Mouse (Mus musculus): ENCODE results near the gene Gnpat. TPM values are rescaled to one million over a fixed set of nuclear protein-coding genes. Genes with fewer than 3 reads are reported as not detected.

Gene Gnpat
- total and polyA plus RNA-seq, 3 experiments, result 62.3 to 91.5 (median 89.1) TPM

DNA sequence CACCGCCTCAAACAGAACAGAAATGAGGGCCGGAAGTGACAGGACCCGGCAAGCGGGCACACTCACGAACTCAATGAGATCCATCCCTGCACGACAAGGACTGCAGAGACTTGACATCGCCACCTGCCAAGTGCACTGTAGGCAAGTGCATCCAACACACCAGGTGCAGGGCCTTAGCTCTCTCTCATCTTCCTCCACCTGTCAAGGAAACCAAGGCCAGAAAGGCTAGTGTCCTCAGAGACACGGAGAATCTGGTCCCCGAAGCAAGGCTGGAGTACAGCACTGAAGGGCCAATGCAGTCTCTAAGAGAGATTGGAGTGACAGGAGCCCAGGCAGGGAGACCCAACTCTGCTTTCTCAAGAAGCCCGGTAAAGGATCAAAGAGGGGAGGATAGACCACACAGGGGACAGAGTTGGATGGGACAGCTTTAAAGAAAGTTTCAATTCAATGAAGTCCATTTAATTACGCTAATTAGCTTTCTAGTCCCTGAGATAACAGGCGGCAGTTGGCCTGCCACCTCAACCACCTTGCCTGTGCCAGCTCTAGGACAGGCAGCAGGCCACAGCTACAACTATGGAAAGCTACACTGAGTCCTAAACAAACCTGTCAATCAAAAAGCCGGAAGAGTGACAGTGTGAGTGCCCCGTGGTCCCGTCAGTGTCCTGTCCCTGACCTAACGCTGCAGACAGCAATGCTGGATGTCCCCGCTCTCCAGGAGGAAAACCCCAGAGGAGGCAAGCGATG is 55.1 kb downstream of the Gnpat start:
- H3K27me3 ChIP-seq (replicated peaks), result no peaks in the 10 kb centered on the region
- H3K4me2 ChIP-seq (ENCODE audit: insufficient read depth, low read depth, poor library complexity, severe bottlenecking), result no peak overlapping the region
- H3K9ac ChIP-seq (ENCODE audit: insufficient read depth, low read depth), result no peak overlapping the region
- H3K36me3 ChIP-seq (replicated peaks in 1 of 2; ENCODE audit: control insufficient read depth in 1 of 2, insufficient read depth in 1 of 2, low read length in 1 of 2), result peaks cover 5 to 60% of the 10 kb centered on the region in 2 experiments
- in situ Hi-C loops (cut with MboI; ENCODE audit: low pct_ligation_motif_present, low pct_unique_long_range_greater_than_20kb, low sequenced_read_pairs) (no loop called here), dilution Hi-C loops (cut with MboI; ENCODE audit: extremely low pct_ligation_motif_present, extremely low pct_unique_long_range_greater_than_20kb, low sequenced_read_pairs) (no loop called here)
- H3K4me1 ChIP-seq (ENCODE audit: control insufficient read depth in 1 of 2, insufficient read depth in 2 of 2), result peaks cover 0 to 27% of the 10 kb centered on the region in 2 experiments; a peak in 2 of 4 replicates
- peaks cover 4% of the 10 kb centered on the region for H3K9me3 ChIP-seq (replicated peaks; ENCODE audit: low read length)
- TF ChIP-seq RCOR1 (conservative IDR thresholded peaks at IDR 0.05; ENCODE audit: low read depth, low read length), result no peak
- no peak for TF ChIP-seq ZKSCAN1 (IDR thresholded peaks at IDR 0.05; ENCODE audit: borderline replicate concordance, low read depth, low read length)
- TF ChIP-seq CHD2 (IDR thresholded peaks at IDR 0.05; ENCODE audit: low read length), result no peak
- no peak for TF ChIP-seq MYC (IDR thresholded peaks at IDR 0.05; ENCODE audit: low read depth, low read length)
- no peak overlapping the region for H3K4me3 ChIP-seq (replicated peaks in 1 of 3; ENCODE audit: low read depth in 2 of 3, low read length in 2 of 3, poor library complexity in 1 of 3)
- H3K27ac ChIP-seq (ENCODE audit: insufficient read depth, low read depth), result no peak overlapping the region
- H3K79me2 ChIP-seq (replicated peaks; ENCODE audit: control insufficient read depth, extremely low read depth, insufficient read depth, poor library complexity, severe bottlenecking), result no peaks in the 10 kb centered on the region
- DNase-seq (ENCODE audit: extremely low read depth), result no peak

DNA sequence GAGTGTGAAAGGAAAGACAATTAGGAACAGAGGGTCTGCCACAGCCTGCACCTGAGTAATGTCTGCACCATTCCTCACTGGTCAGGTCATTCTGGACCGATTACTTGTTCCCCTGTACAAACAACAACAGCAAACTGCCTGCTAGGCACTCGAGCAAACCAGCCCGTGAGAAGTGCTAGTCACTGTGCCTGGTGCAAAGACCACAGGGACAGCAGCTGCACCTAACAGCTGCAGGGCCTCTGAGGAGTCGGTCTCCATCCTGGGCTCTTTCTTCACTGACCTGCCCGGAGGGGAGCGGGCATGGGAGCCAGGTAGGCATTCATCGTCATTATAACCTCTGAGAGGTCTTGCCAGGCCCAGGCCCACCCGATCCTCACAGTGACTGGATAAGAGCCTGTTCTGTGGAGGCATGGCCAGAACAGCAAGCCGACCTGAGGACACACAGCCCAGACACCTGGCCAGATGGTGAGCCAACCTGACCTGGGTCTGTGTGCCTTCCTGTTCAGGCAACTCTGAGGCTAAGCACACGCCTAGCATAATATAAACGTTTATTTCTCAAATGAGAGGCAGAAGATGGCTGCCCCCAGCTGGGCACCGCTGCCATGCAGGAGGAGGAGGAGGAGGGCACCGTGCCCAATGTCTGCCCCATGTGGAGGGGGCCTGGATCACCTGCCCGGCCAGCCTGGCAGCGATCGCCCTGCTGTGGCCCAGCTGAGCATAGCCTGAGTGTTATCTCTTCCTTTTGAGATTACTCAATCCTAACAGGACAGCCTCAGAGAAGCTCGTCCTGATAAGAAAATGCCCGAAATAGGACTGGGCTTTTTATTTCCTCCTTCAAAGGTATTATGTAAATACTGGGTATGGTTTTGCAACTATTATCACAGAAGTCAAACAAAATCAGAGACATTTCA is 58.8 kb downstream of the Gnpat start:
- in situ Hi-C loops (cut with MboI; ENCODE audit: low pct_ligation_motif_present, low pct_unique_long_range_greater_than_20kb, low sequenced_read_pairs), result no loop called here
- no peak overlapping the region for H3K4me3 ChIP-seq (replicated peaks in 1 of 3; ENCODE audit: low read depth in 2 of 3, low read length in 2 of 3, poor library complexity in 1 of 3)
- DNase-seq (ENCODE audit: extremely low read depth), result no peak

More for the DNA sequence above, 58.8 kb downstream of the Gnpat start:
- peaks cover 0 to 28% of the 10 kb centered on the region in 2 experiments; a peak in 2 of 4 replicates for H3K4me1 ChIP-seq (ENCODE audit: control insufficient read depth in 1 of 2, insufficient read depth in 2 of 2)
- H3K36me3 ChIP-seq (replicated peaks in 1 of 2; ENCODE audit: control insufficient read depth in 1 of 2, insufficient read depth in 1 of 2, low read length in 1 of 2), result peaks cover 0 to 51% of the 10 kb centered on the region in 2 experiments
- no peak for TF ChIP-seq ZMIZ1 (IDR thresholded peaks at IDR 0.05; ENCODE audit: low read depth, low read length)
- no peak for TF ChIP-seq ELF1 (IDR thresholded peaks at IDR 0.05; ENCODE audit: low read depth, low read length)
- TF ChIP-seq JUN (IDR thresholded peaks at IDR 0.05; ENCODE audit: insufficient read depth, low read depth, low read length), result no peak
- TF ChIP-seq USF2 (conservative IDR thresholded peaks at IDR 0.05; ENCODE audit: low read depth, low read length), result no peak
- no peak for TF ChIP-seq POLR2A (IDR thresholded peaks at IDR 0.05; ENCODE audit: low read depth, low read length)
- no peak for TF ChIP-seq EP300 (IDR thresholded peaks at IDR 0.05; ENCODE audit: low read length)
- TF ChIP-seq SMC3 (IDR thresholded peaks at IDR 0.05; ENCODE audit: low read depth, low read length), result no peak
- no peak for TF ChIP-seq ZKSCAN1 (IDR thresholded peaks at IDR 0.05; ENCODE audit: borderline replicate concordance, low read depth, low read length)
- no peak for TF ChIP-seq JUND (conservative IDR thresholded peaks at IDR 0.05; ENCODE audit: low read depth, low read length)
- no peak for TF ChIP-seq GABPA (IDR thresholded peaks at IDR 0.05; ENCODE audit: insufficient replicate concordance, low read depth, low read length)
- no peak for TF ChIP-seq MYC (IDR thresholded peaks at IDR 0.05; ENCODE audit: low read depth, low read length)
- no peak for TF ChIP-seq MXI1 (IDR thresholded peaks at IDR 0.05; ENCODE audit: low read depth, low read length)
- no peak for TF ChIP-seq CHD2 (IDR thresholded peaks at IDR 0.05; ENCODE audit: low read length)
- TF ChIP-seq POLR2AphosphoS2 (IDR thresholded peaks at IDR 0.05; ENCODE audit: low read depth, low read length), result no peak
- TF ChIP-seq TCF12 (IDR thresholded peaks at IDR 0.05; ENCODE audit: low read depth, low read length), result no peak
- H3K9me3 ChIP-seq (replicated peaks; ENCODE audit: low read length), result no peaks in the 10 kb centered on the region
- no peak overlapping the region for H3K4me2 ChIP-seq (ENCODE audit: insufficient read depth, low read depth, poor library complexity, severe bottlenecking)
- no peak overlapping the region for H3K27ac ChIP-seq (ENCODE audit: insufficient read depth, low read depth)
- no peak overlapping the region for H3K9ac ChIP-seq (ENCODE audit: insufficient read depth, low read depth)
- no peaks in the 10 kb centered on the region for H3K79me2 ChIP-seq (replicated peaks; ENCODE audit: control insufficient read depth, extremely low read depth, insufficient read depth, poor library complexity, severe bottlenecking)
- no peaks in the 10 kb centered on the region for H3K27me3 ChIP-seq (replicated peaks)
- dilution Hi-C loops (cut with MboI; ENCODE audit: extremely low pct_ligation_motif_present, extremely low pct_unique_long_range_greater_than_20kb, low sequenced_read_pairs), result no loop called here

Measured in CH12.LX (cell line).